Comparison of ENCODE assay signal across 10 mouse cellular contexts in the genomic region with DNA sequence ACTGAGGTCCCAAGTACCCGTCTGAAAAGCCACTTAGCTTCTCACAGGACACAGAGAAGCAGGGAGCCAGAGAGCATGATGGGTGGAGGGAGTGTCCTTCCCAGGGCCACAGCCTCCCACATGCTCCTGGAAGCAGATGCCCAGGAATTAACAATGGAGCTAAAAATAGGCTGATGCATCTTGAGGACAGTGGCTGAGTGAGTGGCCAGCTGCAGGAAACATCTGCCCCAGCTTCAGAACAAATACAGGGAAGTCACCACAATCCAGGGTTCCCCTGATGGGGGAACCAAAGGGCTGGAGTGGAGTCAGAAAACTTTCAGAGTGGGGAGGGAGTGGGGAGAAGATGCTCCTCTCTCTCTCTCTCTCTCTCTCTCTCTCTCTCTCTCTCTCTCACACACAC. TPM values are rescaled to one million over a fixed set of nuclear protein-coding genes. Genes with fewer than 3 reads are reported as not detected.
DNase-seq lines count a peak whose midpoint lies in the region; ATAC-seq and TF ChIP-seq lines count a peak whose summit lies in the region.
"Had no signal": no experiment of that assay in that cellular context is flagged by ENCODE, and none has a peak within 500 bp of the region (broad histone marks: within the 10 kb centered on the region; RNA-seq: fewer than 3 reads in every experiment).

No protein-coding gene starts in this region.

- no peak overlapping the region for H3K4me3 ChIP-seq in hindbrain, embryonic 10.5 days
- no peak overlapping the region for H3K4me3 ChIP-seq in hindbrain, embryonic 11.5 days (ENCODE audit: low read depth, low read length)
- H3K4me3 ChIP-seq in ES-Bruce4 (ENCODE audit: low read depth, low read length) = no peak overlapping the region
- no peak overlapping the region for H3K4me3 ChIP-seq in brown adipose tissue, adult 24 weeks (ENCODE audit: insufficient read depth, low read depth, low read length)
- H3K4me3 ChIP-seq in liver, postnatal 0 days (ENCODE audit: low read depth, low read length) = no peak overlapping the region

- H3K4me2 ChIP-seq in hindbrain, embryonic 11.5 days (replicated peaks; ENCODE audit: low read depth, low read length) = no peak overlapping the region
- no peak overlapping the region for H3K4me2 ChIP-seq in liver, postnatal 0 days (ENCODE audit: low read depth, low read length)

- no peak for TF ChIP-seq CTCF in ES-Bruce4 (IDR thresholded peaks at IDR 0.05; ENCODE audit: low read depth, low read length)
- peak; percentile 27; the same call in 1 of the 2 replicates for TF ChIP-seq CTCF in liver, postnatal 0 days (IDR thresholded peaks at IDR 0.05; ENCODE audit: low read depth)

- no peaks in the 10 kb centered on the region for H3K27me3 ChIP-seq in hindbrain, embryonic 10.5 days (ENCODE audit: insufficient read depth, poor library complexity, severe bottlenecking)
- no peaks in the 10 kb centered on the region for H3K27me3 ChIP-seq in hindbrain, embryonic 11.5 days (ENCODE audit: control insufficient read depth, insufficient read depth, low read length)
- H3K27me3 ChIP-seq in ES-Bruce4 (ENCODE audit: control insufficient read depth, insufficient read depth, low read length, poor library complexity, severe bottlenecking) = no peaks in the 10 kb centered on the region
- no peaks in the 10 kb centered on the region for H3K27me3 ChIP-seq in liver, postnatal 0 days (ENCODE audit: insufficient read depth, low read length)

- ATAC-seq in hindbrain, embryonic 11.5 days (ENCODE audit: low FRiP score) = no peak
- ATAC-seq in liver, postnatal 0 days = peak; percentile 54

- TF ChIP-seq POLR2A in ES-Bruce4 (IDR thresholded peaks at IDR 0.05; ENCODE audit: insufficient read depth, low read length) = no peak

- peaks cover 50% of the 10 kb centered on the region for H3K4me1 ChIP-seq in hindbrain, embryonic 10.5 days (replicated peaks)
- no peaks in the 10 kb centered on the region for H3K4me1 ChIP-seq in hindbrain, embryonic 11.5 days (replicated peaks; ENCODE audit: control insufficient read depth, insufficient read depth, low read length)
- peaks cover 3% of the 10 kb centered on the region for H3K4me1 ChIP-seq in ES-Bruce4 (ENCODE audit: control insufficient read depth, insufficient read depth, low read length)
- H3K4me1 ChIP-seq in brown adipose tissue, adult 24 weeks (ENCODE audit: control insufficient read depth, insufficient read depth, insufficient read length, low read length) = peaks cover 62% of the 10 kb centered on the region
- no peaks in the 10 kb centered on the region; the same call in 1 of the 2 replicates for H3K4me1 ChIP-seq in liver, postnatal 0 days (ENCODE audit: insufficient read depth)

- no peak for DNase-seq in hindbrain, embryonic 10.5 days (ENCODE audit: low spot score)
- DNase-seq in hindbrain, embryonic 11.5 days (ENCODE audit: low spot score) = no peak
- no peak for DNase-seq in liver, postnatal 0 days
- no peak for DNase-seq in thymus, postnatal 4 days
- no peak for DNase-seq in embryo, embryonic 11 days
- no peak for DNase-seq in cerebellum, adult 11 months
- DNase-seq: layer of hippocampus, postnatal 36 days had no signal

- peak; percentile 69; the same call in 1 of the 2 replicates for TF ChIP-seq EP300 in ES-Bruce4 (IDR thresholded peaks at IDR 0.05; ENCODE audit: insufficient read depth, low read depth, low read length)
- TF ChIP-seq EP300 in liver, postnatal 0 days (IDR thresholded peaks at IDR 0.05; ENCODE audit: low read depth) = no peak

- H3K9me3 ChIP-seq in hindbrain, embryonic 10.5 days = peaks cover 3% of the 10 kb centered on the region; the same call in 1 of the 2 replicates
- H3K9me3 ChIP-seq in hindbrain, embryonic 11.5 days (ENCODE audit: control insufficient read depth, low read length) = no peaks in the 10 kb centered on the region
- no peaks in the 10 kb centered on the region for H3K9me3 ChIP-seq in ES-Bruce4 (replicated peaks; ENCODE audit: control insufficient read depth, insufficient read depth, low read length, poor library complexity, severe bottlenecking)
- no peaks in the 10 kb centered on the region for H3K9me3 ChIP-seq in liver, postnatal 0 days (ENCODE audit: low read length)
- H3K9me3 ChIP-seq: G1E had no signal

- WGBS in hindbrain, embryonic 10.5 days = 61% methylated on average over 1 of the region's 1 CpGs
- 61% methylated on average over 1 of the region's 1 CpGs for WGBS in hindbrain, embryonic 11.5 days
- WGBS in liver, postnatal 0 days (ENCODE audit: insufficient replicate concordance) = 39% methylated on average over 1 of the region's 1 CpGs

- peaks cover 13% of the 10 kb centered on the region for H3K36me3 ChIP-seq in hindbrain, embryonic 10.5 days
- H3K36me3 ChIP-seq in hindbrain, embryonic 11.5 days (ENCODE audit: control insufficient read depth, insufficient read depth, low read length) = no peaks in the 10 kb centered on the region
- H3K36me3 ChIP-seq in ES-Bruce4 (ENCODE audit: control insufficient read depth, insufficient read depth, low read length, poor library complexity, severe bottlenecking) = 0 out of 2 replicates have a peak, but pooled peaks cover 2% of the 10 kb centered on the region
- no peaks in the 10 kb centered on the region for H3K36me3 ChIP-seq in liver, postnatal 0 days (replicated peaks; ENCODE audit: insufficient read depth, low read length)
- H3K36me3 ChIP-seq: G1E had no signal

- 0 out of 2 replicates have a peak overlapping the region, but pooled peaks have one; percentile 23 for H3K27ac ChIP-seq in hindbrain, embryonic 10.5 days
- no peak overlapping the region for H3K27ac ChIP-seq in hindbrain, embryonic 11.5 days (ENCODE audit: low read depth, low read length)
- H3K27ac ChIP-seq in ES-Bruce4 (ENCODE audit: insufficient read depth, low read length) = no peak overlapping the region
- H3K27ac ChIP-seq in brown adipose tissue, adult 24 weeks (replicated peaks; ENCODE audit: low read depth, low read length) = peak overlapping the region; percentile 77
- H3K27ac ChIP-seq in liver, postnatal 0 days (ENCODE audit: low read depth) = no peak overlapping the region

- no peak overlapping the region for H3K9ac ChIP-seq in hindbrain, embryonic 11.5 days (ENCODE audit: low read depth, low read length)
- H3K9ac ChIP-seq in ES-Bruce4 (ENCODE audit: low read depth, poor library complexity, severe bottlenecking) = no peak overlapping the region
- no peak overlapping the region for H3K9ac ChIP-seq in liver, postnatal 0 days (replicated peaks)

RNA-seq across cellular contexts. Expression of a gene that starts 17.4 kb away (rescaled TPM):
- 35.7 and 40.3 TPM in 2 replicates for polyA plus RNA-seq in hindbrain, embryonic 10.5 days (2016; fragmentation: Nextera tagmentation; extraction: Ambion mirVana)
- 13.6 and 15.9 TPM in 2 replicates for polyA plus RNA-seq in hindbrain, embryonic 11.5 days (2014; fragmentation: Nextera tagmentation; extraction: Ambion mirVana)
- polyA plus RNA-seq in ES-Bruce4 (2011; ENCODE audit: insufficient read depth, insufficient read length, low read depth, missing spikeins) = 35.8 and 36.0 TPM in 2 replicates
- 22.9 and 31.9 TPM in 2 replicates for polyA plus RNA-seq in brown adipose tissue, adult 24 weeks (2012; ENCODE audit: insufficient read depth, insufficient read length, missing spikeins)
- 3.7 and 3.8 TPM in 2 replicates for polyA plus RNA-seq in liver, postnatal 0 days (2015; fragmentation: Nextera tagmentation; extraction: Ambion mirVana)

RNA-seq across cellular contexts. Expression of a gene that starts 51.9 kb away (rescaled TPM):
- polyA plus RNA-seq in hindbrain, embryonic 10.5 days (2016; fragmentation: Nextera tagmentation; extraction: Ambion mirVana) = 0.12 and 0.24 TPM in 2 replicates
- 0.12 TPM in 1 of 2 replicates, not detected in the other for polyA plus RNA-seq in hindbrain, embryonic 11.5 days (2014; fragmentation: Nextera tagmentation; extraction: Ambion mirVana)
- 52.2 and 53.5 TPM in 2 replicates for polyA plus RNA-seq in ES-Bruce4 (2011; ENCODE audit: insufficient read depth, insufficient read length, low read depth, missing spikeins)
- polyA plus RNA-seq in brown adipose tissue, adult 24 weeks (2012; ENCODE audit: insufficient read depth, insufficient read length, missing spikeins) = not detected in 2 replicates
- 0.08 and 0.19 TPM in 2 replicates for polyA plus RNA-seq in liver, postnatal 0 days (2015; fragmentation: Nextera tagmentation; extraction: Ambion mirVana)
- polyA plus RNA-seq: G1E had no signal

Comparison
In these comparisons a context has a peak if more than half of its experiments do, and no peak if none do; other contexts are left out.
1. H3K27ac ChIP-seq: peak in hindbrain, embryonic 10.5 days (single experiment) and brown adipose tissue, adult 24 weeks (single experiment); none in hindbrain, embryonic 11.5 days (single experiment), ES-Bruce4 (single experiment) and liver, postnatal 0 days (single experiment).
2. RNA of a gene that starts 51.9 kb away (polyA plus RNA-seq): 52.2 to 53.5 TPM in ES-Bruce4; 0.12 to 0.24 TPM in hindbrain, embryonic 10.5 days, 0.08 to 0.19 TPM in liver, postnatal 0 days, 0.12 TPM in hindbrain, embryonic 11.5 days and not detected in brown adipose tissue, adult 24 weeks; every median in the first group is over 10 times any median in the second.